Mouse (Mus musculus) ovary, postnatal 36 days (tissue): ENCODE results near the gene Crhr2.

Experiments used
- DNase-seq: peaks from one replicate; pipeline ENCODE4 v3.0.0; 2022; ENCODE audit warnings: low spot score, mixed read lengths

Gene Crhr2

DNA sequence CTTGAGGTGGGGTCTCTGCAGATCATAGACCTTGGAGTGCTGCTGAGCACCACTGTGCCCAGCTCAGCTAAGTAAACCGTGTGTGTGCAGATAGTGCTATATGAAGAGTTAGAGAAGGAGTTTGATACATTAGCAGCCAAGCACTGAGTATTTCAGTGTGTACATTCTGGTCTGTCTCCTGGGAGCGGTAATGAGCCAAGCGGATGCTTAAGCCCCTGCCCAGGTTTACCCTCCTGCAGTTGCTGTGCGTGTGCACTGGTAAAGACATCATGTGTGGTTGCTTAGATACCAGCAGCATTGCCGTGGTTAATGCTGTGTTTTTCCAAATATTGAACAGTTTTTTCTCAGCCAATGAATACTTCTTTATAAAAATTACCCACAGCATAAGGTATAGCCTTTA lies 88.3 kb downstream of the Crhr2 start:
- no peak for DNase-seq

DNA sequence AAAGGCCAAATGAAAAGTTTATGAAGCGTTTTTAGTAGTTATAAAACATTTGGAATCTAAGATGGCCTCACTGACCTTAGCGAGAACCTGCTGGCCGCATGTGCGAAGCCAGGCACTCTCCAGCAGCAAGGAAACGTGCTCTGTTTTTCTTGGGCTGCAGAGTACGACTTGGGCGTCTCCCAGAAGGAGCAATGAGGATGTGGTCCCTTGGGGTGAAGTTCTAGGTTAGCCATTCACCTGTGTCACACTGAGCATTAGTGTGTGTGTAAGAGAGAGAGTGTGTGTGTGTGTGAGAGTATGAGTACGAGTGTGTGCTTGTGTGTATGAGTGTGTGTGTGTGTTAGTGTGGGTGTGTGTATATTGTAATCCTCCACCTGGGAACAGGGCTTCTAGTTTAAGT lies 89.6 kb downstream of the Crhr2 start:
- no peak for DNase-seq
